ENCODE assay signal across 25 mouse cellular contexts in genomic region chr11:4634395-4634794, GRCm38 (mm10). TPM values are rescaled to one million over a fixed set of nuclear protein-coding genes. Genes with fewer than 3 reads are reported as not detected.
"Had no signal": no experiment of that assay in that cellular context is flagged by ENCODE, and none has a peak within 500 bp of the region (broad histone marks: within the 10 kb centered on the region; RNA-seq: fewer than 3 reads in every experiment).

No protein-coding gene starts in this region.

- H3K27me3 ChIP-seq: neural tube, embryonic 13.5 days; neural tube, embryonic 15.5 days had no signal

- ATAC-seq: midbrain, embryonic 16.5 days had no signal

- H3K4me2 ChIP-seq: lung, embryonic 14.5 days; midbrain, embryonic 12.5 days; neural tube, embryonic 13.5 days; neural tube, embryonic 15.5 days had no signal

- H3K9ac ChIP-seq: lung, embryonic 14.5 days; midbrain, embryonic 12.5 days; neural tube, embryonic 13.5 days; neural tube, embryonic 15.5 days had no signal

- DNase-seq: lung, adult 18-20 months; lung, embryonic 14.5 days; lung, postnatal 10 days; lung, postnatal 4 days; midbrain, embryonic 14.5 days; retina, postnatal 1 day; right cerebral cortex, adult 18-20 months; right cerebral cortex, postnatal 25 days; right cerebral cortex, postnatal 4 days; spleen, adult 18-20 months; thymus, adult 18-20 months; thymus, postnatal 14 days; thymus, postnatal 36 days had no signal

- H3K4me3 ChIP-seq: midbrain, embryonic 10.5 days; midbrain, embryonic 12.5 days; myocyte; neural tube, embryonic 13.5 days; neural tube, embryonic 15.5 days had no signal

- H3K27ac ChIP-seq: midbrain, embryonic 10.5 days; midbrain, embryonic 12.5 days; neural tube, embryonic 13.5 days; neural tube, embryonic 15.5 days had no signal

- H3K9me3 ChIP-seq: midbrain, embryonic 10.5 days; midbrain, embryonic 12.5 days; neural tube, embryonic 13.5 days; neural tube, embryonic 15.5 days had no signal

- H3K36me3 ChIP-seq: midbrain, embryonic 10.5 days; midbrain, embryonic 12.5 days; neural tube, embryonic 13.5 days; neural tube, embryonic 15.5 days had no signal

RNA-seq across cellular contexts. Expression of gene Gm11032, which starts 14.5 kb away (rescaled TPM):
- polyA plus RNA-seq: lung, embryonic 14.5 days; lung, embryonic 16.5 days; midbrain, embryonic 10.5 days; midbrain, embryonic 12.5 days; midbrain, embryonic 14.5 days; midbrain, embryonic 16.5 days; myocyte; neural tube, embryonic 11.5 days; neural tube, embryonic 13.5 days; neural tube, embryonic 15.5 days; small intestine, adult 2 months; stomach, embryonic 14.5 days; stomach, embryonic 16.5 days; thymus, postnatal 0 days had no signal
